Mouse (Mus musculus) megakaryocyte-erythroid progenitor cell, adult 5-6 weeks (primary cell): ENCODE results near the gene 6720489N17Rik. TPM values are rescaled to one million over a fixed set of nuclear protein-coding genes. Genes with fewer than 3 reads are reported as not detected.
"Not testable (repeated sequence)": the region's sequence is repeated elsewhere in the genome, so short reads cannot be mapped to it uniquely, and the experiment has no call there.

ENCODE experiments used
- ATAC-seq: replicated peaks from 2 replicates; pipeline ENCODE4 v1.8.0; 2016; ENCODE audit warnings: mild to moderate bottlenecking, inconsistent platforms; ENCODE audit not compliant: severe bottlenecking, poor library complexity, low FRiP score, low TSS enrichment
- total RNA-seq, 2 experiments: library from RNA; stranded (forward) in 1 of 2; stranded (reverse) in 1 of 2; fragments of 200-1000, 215-1000 nt in 1 of 2; fragments of >200 nt in 1 of 2; fragmentation: Nextera tagmentation in 1 of 2; gene quantifications; 2 replicates each; pipeline ENCODE4 v1.2.3; 2014 to 2017

Gene 6720489N17Rik
- total RNA-seq (2014; fragmentation: Nextera tagmentation) (8.8 and 10.7 TPM in 2 replicates), total RNA-seq (2017) (4.0 and 10.6 TPM in 2 replicates)

GRCm38 (mm10) chr13:62623577-62624276 is at the start of gene 6720489N17Rik:
Gene 6720489N17Rik (minus strand): TSS chr13:62624182.
- peak; percentile 100 for ATAC-seq

- ATAC-seq: peak; percentile 87
Observed at GRCm38 (mm10) chr13:62653369-62653743, 29.4 kb upstream of the 6720489N17Rik start.

GRCm38 (mm10) chr13:62652681-62653368 is 28.8 kb upstream of the 6720489N17Rik start:
- ATAC-seq: peak; percentile 100

- peak; percentile 74; the same call in 1 of the 2 replicates for ATAC-seq
Observed at GRCm38 (mm10) chr13:62627071-62627470, 3.1 kb upstream of the 6720489N17Rik start.

- ATAC-seq: peak; percentile 56; the same call in 1 of the 2 replicates
Observed at GRCm38 (mm10) chr13:62624277-62624665, 289 bp upstream of the 6720489N17Rik start.

- not testable (repeated sequence) for ATAC-seq
Observed at GRCm38 (mm10) chr13:62617449-62617848, 6.5 kb downstream of the 6720489N17Rik start.

GRCm38 (mm10) chr13:62571099-62571498 is 52.9 kb downstream of the 6720489N17Rik start, which contains the start of gene Zfp934:
Gene Zfp934 (minus strand): TSS chr13:62571199.
- not testable (repeated sequence) for ATAC-seq

GRCm38 (mm10) chr13:62561696-62562095 is 62.3 kb downstream of the 6720489N17Rik start:
- ATAC-seq: not testable (repeated sequence)

- peak; percentile 87 for ATAC-seq
Observed at GRCm38 (mm10) chr13:62558189-62559110, 65.5 kb downstream of the 6720489N17Rik start, which contains the start of gene Zfp935. Gene Zfp935 (minus strand): TSS chr13:62558511.

Other genes with a start within 250 kb of the 6720489N17Rik start
- 7.0 and 8.7 TPM in 2 replicates for gene Gm3604, start 241.0 kb downstream of the 6720489N17Rik start, total RNA-seq (2014; fragmentation: Nextera tagmentation)
- 8.0 and 16.1 TPM in 2 replicates for gene Gm3604, start 241.0 kb downstream of the 6720489N17Rik start, total RNA-seq (2017)
- 6.1 and 10.5 TPM in 2 replicates for gene Gm49359, start 157.3 kb downstream of the 6720489N17Rik start, total RNA-seq (2014; fragmentation: Nextera tagmentation)
- gene Gm49359, start 157.3 kb downstream of the 6720489N17Rik start, total RNA-seq (2017): 7.5 and 8.5 TPM in 2 replicates
- not detected in 2 replicates for gene Zfp935, start 65.7 kb downstream of the 6720489N17Rik start, total RNA-seq (2014; fragmentation: Nextera tagmentation)
- gene Zfp935, start 65.7 kb downstream of the 6720489N17Rik start, total RNA-seq (2017): not detected in 2 replicates
- gene Zfp934, start 53.0 kb downstream of the 6720489N17Rik start, total RNA-seq (2014; fragmentation: Nextera tagmentation): 22.9 and 40.8 TPM in 2 replicates
- gene Zfp934, start 53.0 kb downstream of the 6720489N17Rik start, total RNA-seq (2017): 7.0 and 7.9 TPM in 2 replicates
- 8.7 and 11.7 TPM in 2 replicates for gene Platr25, start 136.5 kb upstream of the 6720489N17Rik start, total RNA-seq (2014; fragmentation: Nextera tagmentation)
- gene Platr25, start 136.5 kb upstream of the 6720489N17Rik start, total RNA-seq (2017): 19.7 and 19.8 TPM in 2 replicates
- 2.2 and 3.2 TPM in 2 replicates for gene Gm5141, start 161.6 kb upstream of the 6720489N17Rik start, total RNA-seq (2014; fragmentation: Nextera tagmentation)
- gene Gm5141, start 161.6 kb upstream of the 6720489N17Rik start, total RNA-seq (2017): 0.75 and 2.4 TPM in 2 replicates
- gene Fbp2, start 234.2 kb upstream of the 6720489N17Rik start, total RNA-seq (2014; fragmentation: Nextera tagmentation): not detected in 2 replicates
- not detected in 2 replicates for gene Fbp2, start 234.2 kb upstream of the 6720489N17Rik start, total RNA-seq (2017)